Mouse (Mus musculus): ENCODE results near the gene Gm10770. TPM values are rescaled to one million over a fixed set of nuclear protein-coding genes. Genes with fewer than 3 reads are reported as not detected.

The Gm10770 gene
- not detected for polyA plus RNA-seq (2017; shearing (Covaris generic))

DNA sequence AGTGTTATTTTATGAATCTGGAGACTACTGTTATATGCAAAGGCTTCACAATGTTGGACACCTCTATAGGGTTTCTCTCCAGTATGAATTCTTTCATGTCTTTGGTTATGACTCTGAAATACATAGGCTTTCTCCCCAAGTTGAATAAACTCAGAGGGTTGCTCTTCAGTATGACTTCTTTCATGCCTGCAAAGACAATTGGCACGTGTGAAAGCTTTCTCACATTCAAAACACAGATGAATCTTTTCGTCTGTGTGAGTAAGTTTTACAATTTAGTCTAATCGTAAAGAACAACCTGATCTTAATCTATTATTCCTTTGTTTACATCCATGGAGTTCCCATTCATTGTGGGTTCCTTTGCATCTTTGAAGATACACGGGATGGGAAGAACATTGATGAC lies at the start of gene Gm10770:
Gene Gm10770, minus strand, starts transcription at position 101 of the 400 bp plus-strand sequence.

DNA sequence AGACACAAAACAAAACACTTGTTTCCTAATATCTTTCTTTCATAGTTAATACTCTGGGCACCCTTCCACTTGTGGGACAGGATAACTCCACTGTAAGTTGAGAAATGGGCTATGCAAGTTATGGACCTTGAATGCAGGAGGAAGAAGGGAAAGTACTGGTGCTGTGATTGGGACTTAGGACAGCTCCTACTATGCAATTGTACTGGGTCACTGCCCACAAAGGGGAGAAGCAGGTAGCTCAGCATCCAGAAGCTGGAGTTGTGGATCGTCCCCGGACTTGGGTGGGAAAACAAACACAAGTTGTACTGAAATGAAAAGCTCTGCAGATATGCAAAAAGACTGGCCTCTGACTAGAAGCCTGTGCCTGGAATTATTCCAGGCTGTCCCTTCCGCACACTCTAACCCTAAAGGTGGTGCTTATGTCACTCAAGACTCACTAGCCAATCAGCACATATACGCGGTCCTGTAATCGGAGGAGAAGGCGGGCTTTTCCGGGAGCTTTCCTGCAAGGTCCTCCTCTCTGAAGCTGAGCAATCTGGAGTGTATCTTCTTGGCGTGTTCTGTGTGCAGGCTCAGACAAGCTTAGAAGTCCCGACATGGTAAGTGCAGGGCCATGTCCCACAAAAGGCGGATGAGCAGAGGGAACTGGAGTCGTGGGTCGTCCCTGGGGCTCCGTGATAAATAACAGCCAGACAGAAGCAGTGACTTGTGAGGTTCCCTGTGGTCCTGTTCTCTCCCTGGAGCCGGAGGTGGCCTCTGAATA lies 38.3 kb upstream of the Gm10770 start, which contains the start of gene Zfp937:
Gene Zfp937, plus strand, starts transcription at position 474 of the 763 bp plus-strand sequence.

GRCm38 (mm10) chr2:150181570-150181999 lies 2.1 kb upstream of the Gm10770 start, which contains the start of gene Gm14139:
Gene Gm14139 (plus strand): TSS chr2:150181755.

GRCm38 (mm10) chr2:150136435-150136897 lies 43.0 kb downstream of the Gm10770 start, which contains the start of gene Zfp120:
Gene Zfp120 (minus strand): TSS chr2:150136708.

Other genes starting within 250 kb of the Gm10770 start
- gene Zfp120, start 43.0 kb downstream of the Gm10770 start, polyA plus RNA-seq (2017; shearing (Covaris generic)), result 28.1 TPM
- gene Gm14139, start 2.1 kb upstream of the Gm10770 start, polyA plus RNA-seq (2017; shearing (Covaris generic)), result 1.8 TPM
- gene Zfp937, start 38.4 kb upstream of the Gm10770 start, polyA plus RNA-seq (2017; shearing (Covaris generic)), result 16.8 TPM
- gene Gm21994, start 75.9 kb upstream of the Gm10770 start, polyA plus RNA-seq (2017; shearing (Covaris generic)), result 62.9 TPM
- gene Gm14124, start 77.8 kb upstream of the Gm10770 start, polyA plus RNA-seq (2017; shearing (Covaris generic)), result 0.43 TPM
- gene Gm10130, start 144.0 kb upstream of the Gm10770 start, polyA plus RNA-seq (2017; shearing (Covaris generic)), result 38.9 TPM
- gene 3300002I08Rik, start 183.1 kb upstream of the Gm10770 start, polyA plus RNA-seq (2017; shearing (Covaris generic)), result 9.1 TPM